Mouse (Mus musculus) embryo, embryonic 10 days (tissue): Measurements from ENCODE around the gene Sardh.

Source experiments
- DNase-seq: peaks from one replicate; pipeline ENCODE4 v3.0.0-alpha.2; 2015; ENCODE audit warnings: low spot score

Sardh gene

GRCm38 (mm10) chr2:27226572-27226971 is 21.6 kb downstream of the Sardh start:
- no peak for DNase-seq

- DNase-seq = no peak
Observed at GRCm38 (mm10) chr2:27223012-27223421, 25.1 kb downstream of the Sardh start.

GRCm38 (mm10) chr2:27218569-27218968 is 29.6 kb downstream of the Sardh start:
- no peak for DNase-seq

- no peak for DNase-seq
Observed at GRCm38 (mm10) chr2:27218121-27218544, 30.0 kb downstream of the Sardh start.

- no peak for DNase-seq
Observed at GRCm38 (mm10) chr2:27215537-27215936, 32.6 kb downstream of the Sardh start.

GRCm38 (mm10) chr2:27211966-27212893 is 35.9 kb downstream of the Sardh start:
- no peak for DNase-seq

GRCm38 (mm10) chr2:27210676-27211210 is 37.4 kb downstream of the Sardh start:
- DNase-seq = no peak

- DNase-seq = peak; percentile 55
Observed at GRCm38 (mm10) chr2:27210255-27210654, 37.9 kb downstream of the Sardh start.

- peak; percentile 29 for DNase-seq
Observed at GRCm38 (mm10) chr2:27209816-27210215, 38.3 kb downstream of the Sardh start.

- DNase-seq = no peak
Observed at GRCm38 (mm10) chr2:27209370-27209769, 38.8 kb downstream of the Sardh start.

GRCm38 (mm10) chr2:27207126-27207525 is 41.0 kb downstream of the Sardh start:
- no peak for DNase-seq

GRCm38 (mm10) chr2:27206128-27206797 is 41.9 kb downstream of the Sardh start:
- DNase-seq = no peak

GRCm38 (mm10) chr2:27205666-27206065 is 42.5 kb downstream of the Sardh start:
- no peak for DNase-seq

- no peak for DNase-seq
Observed at GRCm38 (mm10) chr2:27200586-27200985, 47.6 kb downstream of the Sardh start.

GRCm38 (mm10) chr2:27198551-27199246 is 49.4 kb downstream of the Sardh start:
- no peak for DNase-seq

- no peak for DNase-seq
Observed at GRCm38 (mm10) chr2:27189994-27190393, 58.1 kb downstream of the Sardh start.

- no peak for DNase-seq
Observed at GRCm38 (mm10) chr2:27187531-27187930, 60.6 kb downstream of the Sardh start.

- DNase-seq = peak; percentile 65
Observed at GRCm38 (mm10) chr2:27183734-27184133, 64.4 kb downstream of the Sardh start.

GRCm38 (mm10) chr2:27181907-27182306 is 66.2 kb downstream of the Sardh start:
- DNase-seq = no peak

- DNase-seq = no peak
Observed at GRCm38 (mm10) chr2:27179101-27179500, 69.0 kb downstream of the Sardh start.

- DNase-seq = no peak
Observed at GRCm38 (mm10) chr2:27175696-27176267, 72.4 kb downstream of the Sardh start.

- no peak for DNase-seq
Observed at GRCm38 (mm10) chr2:27174242-27174641, 73.9 kb downstream of the Sardh start.
